Mouse (Mus musculus) frontal cortex, postnatal 36 days (tissue): Measurements from ENCODE around the gene 1700001O22Rik.
A peak's percentile ranks its signal among the peaks of the same experiment; 100 is the strongest.

ENCODE experiments used
- DNase-seq, 2 experiments: peaks; one replicate each; pipeline ENCODE4 v3.0.0; 2022; ENCODE audit warnings: low spot score in 2 of 2

The 1700001O22Rik gene

DNA sequence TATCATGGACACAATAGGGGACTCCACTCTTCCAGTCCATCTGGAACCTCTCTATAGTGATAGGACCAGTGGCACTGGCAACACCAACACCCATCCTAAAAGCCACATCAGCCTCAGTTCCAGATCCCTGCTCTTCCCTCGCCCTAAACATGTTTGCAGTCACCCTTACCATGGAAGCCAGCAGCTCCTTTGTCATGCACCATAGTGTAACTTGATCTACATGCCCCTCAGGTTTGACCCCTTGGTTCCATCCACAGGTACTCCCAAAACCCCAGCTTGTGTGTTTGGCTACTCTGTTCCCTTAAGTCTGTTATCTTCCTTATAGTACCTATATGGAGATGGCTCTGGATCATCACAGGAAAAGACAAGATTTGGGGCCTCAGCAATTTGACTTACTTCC is 12.9 kb upstream of the 1700001O22Rik start:
- DNase-seq = no peak

DNA sequence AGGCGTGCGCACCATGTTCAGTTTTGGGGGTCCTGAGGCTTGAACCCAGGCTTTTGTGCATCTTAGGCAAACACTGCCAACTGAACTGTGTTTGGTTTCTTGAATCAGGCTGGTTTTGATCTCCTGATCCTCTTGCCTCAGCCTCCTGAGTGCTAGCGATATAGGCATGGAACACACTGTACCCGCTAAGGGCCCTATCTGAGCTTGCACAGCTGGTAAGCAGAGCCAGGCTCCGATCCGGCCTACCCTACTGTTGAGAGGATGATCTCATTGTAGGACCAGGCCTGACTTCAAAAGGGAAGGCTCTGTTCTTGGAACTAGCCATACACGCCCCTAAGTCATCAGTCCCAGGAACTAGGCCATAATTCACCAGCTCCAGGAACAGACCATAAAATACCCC is 7.1 kb upstream of the 1700001O22Rik start:
- no peak for DNase-seq

DNA sequence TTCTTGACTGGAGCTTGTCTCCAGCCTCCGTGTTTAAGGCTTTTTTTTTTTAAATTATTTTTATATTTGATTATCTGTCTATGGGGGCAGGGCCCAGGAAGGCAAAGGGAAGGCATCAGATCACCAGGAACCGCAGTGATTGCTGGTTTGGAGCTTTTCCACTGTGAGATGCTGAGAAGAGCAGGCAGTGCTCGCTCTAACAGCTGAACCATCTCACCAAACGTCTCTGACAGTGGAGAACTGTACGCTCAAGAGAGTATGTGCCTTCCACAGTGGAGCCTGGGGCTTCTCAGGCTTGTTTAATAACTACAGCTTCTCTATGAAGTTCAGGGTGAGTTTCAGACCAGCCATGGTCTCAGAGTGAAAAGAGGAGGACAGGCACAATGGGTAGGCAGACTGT is 6.0 kb upstream of the 1700001O22Rik start:
- no peak for DNase-seq

DNA sequence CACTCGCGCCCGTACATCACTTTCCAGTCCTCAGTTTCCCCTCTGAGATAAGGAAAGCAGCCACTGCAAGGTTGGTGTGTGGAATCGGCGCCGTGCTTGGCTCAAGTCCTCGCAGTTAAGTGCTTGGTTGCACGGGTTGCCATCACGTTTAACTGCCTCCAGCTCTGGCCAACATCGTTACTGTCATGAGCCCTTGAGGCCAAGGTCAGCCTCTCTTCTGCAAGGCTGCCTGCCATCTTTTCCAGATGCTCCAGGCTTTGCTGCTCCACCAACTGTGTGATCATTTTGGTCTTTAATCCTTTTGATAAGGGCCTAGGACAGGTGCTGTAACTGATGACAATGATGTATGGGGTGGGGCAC is 4.8 kb upstream of the 1700001O22Rik start:
- DNase-seq = no peak

DNA sequence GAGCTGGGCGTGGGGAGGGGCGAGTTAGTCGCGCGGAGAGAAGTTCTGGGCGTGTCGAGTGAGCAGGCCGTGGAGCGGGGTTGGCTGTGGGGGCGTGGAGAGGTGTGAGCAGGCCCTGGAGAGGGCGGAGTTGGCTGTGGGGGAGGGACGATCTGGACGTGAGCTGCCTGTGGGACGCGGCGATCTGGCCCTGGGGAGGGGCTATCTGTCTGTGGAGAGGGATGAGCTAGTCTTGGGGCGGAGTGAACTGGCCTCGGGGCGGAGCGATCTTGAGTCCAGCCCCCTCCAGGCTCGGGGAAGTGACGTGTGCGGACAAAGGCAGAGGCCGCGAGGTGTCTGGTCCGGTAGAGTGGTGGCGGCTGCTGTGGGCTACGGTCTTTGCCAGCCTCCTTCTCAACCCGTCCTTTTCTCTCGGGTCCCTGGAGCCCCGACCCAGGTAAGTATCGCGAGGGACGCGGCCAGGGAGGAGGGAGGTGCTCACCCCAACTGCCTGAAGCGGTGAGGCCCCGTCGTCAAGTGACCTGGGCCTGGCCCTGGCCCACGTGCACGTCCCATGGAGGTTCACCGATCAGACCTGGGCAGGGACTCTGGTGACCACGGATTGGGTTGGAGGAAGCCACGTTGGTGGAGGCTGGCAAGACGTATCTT is 4.3 kb upstream of the 1700001O22Rik start, which contains the start of gene Ntmt1:
Gene Ntmt1 (plus strand): TSS at position 179 of the 648 bp plus-strand sequence.
- peak; percentile 98 for DNase-seq

DNA sequence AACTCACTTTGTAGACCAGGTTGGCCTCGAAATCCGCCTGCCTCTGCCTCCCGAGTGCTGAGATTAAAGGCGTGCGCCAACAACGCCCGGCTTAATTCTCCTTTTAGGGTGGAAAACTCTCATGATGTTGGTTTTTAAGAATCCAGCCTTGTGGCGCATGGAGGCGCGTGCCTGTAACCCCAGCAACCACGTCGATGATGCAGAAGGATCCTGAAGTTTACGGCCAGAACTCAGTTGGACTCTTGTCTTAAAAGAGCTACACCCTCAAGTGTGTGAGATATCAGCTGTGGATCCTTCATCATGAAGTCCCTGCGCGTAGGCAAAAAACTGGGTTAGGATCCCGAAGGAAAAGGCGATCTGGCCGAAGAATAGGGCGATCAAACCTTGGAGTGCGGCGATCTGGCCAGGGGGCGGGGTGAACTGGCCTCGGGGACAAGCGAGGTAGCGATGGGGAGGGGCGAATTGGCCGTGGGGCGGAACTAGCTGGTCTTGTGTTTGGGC is 3.7 kb upstream of the 1700001O22Rik start:
- DNase-seq = no peak

DNA sequence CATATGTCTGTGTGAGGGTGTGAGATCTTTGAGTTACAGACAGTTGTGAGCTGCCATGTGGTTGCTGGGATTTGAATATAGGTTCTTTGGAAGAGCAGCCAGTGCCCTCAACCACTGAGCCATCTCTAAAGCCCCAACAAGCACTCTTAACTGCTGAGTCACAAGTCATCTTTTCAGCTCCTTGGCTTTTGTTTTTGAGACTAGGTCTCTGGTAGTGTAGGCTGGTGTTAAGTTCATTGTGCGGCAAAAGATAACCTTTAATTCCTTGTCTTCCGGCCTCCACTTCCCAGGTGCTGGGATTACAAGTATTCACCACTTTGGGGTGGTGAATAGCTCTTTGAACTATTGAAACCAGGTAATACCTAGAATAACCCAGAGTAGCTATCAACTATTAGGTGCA is 2.5 kb upstream of the 1700001O22Rik start:
- DNase-seq = no peak

DNA sequence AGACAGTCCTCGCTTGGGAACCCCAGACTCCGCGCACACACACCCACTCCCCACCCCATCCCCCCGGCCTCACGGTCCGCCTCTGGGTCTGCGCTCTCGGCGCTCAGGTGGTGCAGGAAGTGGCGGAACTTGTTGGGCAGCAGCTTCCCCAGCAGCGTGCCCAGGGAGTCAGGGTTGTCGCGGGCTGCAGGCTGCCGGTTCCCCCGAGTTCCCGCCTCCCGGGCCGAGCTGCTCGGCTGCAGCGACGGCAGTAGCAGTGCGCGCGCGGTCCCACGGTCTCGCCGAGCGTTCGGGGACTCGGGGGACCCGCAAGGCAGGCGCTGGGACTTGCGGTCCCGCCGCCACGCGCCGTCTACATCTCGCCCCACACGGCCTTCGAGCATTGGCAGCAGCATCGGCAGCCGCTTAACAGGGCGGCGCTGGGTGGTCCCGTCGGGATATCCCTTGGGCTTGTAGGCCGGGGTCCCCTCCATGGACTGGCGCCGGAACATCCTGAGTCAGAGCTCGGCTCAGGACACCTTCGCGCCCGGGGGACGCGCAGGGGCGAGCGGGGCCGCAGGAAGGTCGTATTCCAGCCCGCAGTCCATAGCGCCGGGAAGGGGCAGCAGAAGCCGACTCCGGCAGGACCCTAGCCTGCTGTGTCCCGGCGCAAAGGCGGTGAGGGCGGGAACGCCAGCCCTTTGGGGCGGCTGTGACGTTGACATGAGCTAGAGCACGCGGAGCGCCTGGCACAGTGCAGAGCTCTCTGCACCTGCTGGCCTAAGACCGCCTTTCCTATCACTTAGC is 2.2 kb downstream of the 1700001O22Rik start:
- peak; percentile 44 to 45 for DNase-seq

DNA sequence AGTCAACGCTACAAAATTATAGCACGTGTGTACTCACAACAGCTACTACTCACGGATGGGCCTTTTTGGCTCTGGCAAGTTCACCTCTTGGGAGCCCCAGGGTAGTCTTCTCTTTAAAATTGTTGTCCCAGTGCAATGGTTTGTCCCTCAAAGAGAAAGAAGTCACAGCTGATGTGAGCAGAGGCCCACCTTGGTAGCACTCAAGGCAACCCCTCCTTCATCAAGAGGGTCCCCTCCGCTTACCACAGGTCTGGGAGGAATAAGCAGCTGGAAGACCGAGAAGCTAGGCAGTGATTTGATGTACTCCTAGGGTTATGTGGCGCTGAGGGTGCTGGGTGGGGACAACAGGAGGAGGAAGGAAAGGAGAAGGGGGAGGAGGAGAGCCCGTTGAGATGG is 2.8 kb downstream of the 1700001O22Rik start:
- no peak for DNase-seq

DNA sequence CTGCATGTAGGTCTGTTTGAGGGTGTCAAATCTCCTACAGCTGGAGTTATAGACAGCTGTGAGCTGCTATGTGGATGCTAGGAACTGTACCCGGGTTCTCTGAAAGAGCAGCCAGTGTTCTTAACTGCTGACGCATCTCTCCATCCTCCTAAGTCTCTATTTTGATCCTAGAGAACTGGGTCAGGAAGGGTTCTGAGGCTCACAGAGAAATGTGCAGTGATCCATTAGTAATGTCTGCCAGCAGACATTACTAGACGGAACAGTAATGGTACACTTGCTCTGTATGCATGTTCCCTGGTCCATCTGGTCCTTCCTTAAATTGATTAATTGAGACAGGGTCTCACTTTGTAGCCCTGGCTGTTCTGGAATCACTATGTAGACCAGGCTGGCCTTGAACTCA is 4.0 kb downstream of the 1700001O22Rik start:
- no peak for DNase-seq

DNA sequence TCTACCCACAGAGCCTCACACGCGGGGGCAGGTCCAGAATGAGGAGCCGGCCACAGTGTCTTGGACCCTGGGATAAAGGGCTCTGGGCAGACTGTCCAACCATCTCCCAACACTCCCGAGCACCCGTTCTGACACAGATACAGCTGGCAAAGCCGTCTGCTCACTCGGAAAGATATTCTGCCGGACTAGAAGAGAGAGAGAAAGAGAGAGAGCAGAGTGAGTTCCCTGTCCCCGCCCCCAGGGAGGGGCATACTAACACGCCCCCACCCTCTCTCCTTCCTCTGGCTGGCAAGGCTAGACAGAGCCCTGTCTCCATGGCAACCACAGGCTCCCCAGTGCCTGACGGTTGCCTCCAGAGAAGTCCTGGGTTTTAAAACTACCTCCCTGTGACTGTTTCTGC is 7.1 kb downstream of the 1700001O22Rik start:
- peak; percentile 86 to 92 for DNase-seq

DNA sequence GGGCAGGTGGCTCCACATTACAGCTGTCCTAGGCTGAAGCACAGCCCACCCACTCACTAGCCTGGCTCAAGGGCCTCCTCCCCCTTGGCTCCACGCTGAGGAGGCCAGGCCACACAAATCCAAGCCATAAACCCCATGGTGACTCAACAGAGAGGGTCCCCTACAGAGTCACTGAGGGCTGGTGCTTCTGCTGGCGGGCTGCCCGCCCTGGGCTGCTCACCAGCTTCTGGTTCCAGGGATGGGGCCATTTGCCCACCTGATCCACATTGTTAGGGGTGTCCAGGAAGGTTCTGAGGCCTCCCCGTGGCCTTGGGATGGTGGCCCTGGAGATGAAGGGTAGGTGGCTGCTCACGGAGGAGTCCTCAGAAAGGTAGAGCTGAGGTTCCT is 7.6 kb downstream of the 1700001O22Rik start:
- DNase-seq = no peak

DNA sequence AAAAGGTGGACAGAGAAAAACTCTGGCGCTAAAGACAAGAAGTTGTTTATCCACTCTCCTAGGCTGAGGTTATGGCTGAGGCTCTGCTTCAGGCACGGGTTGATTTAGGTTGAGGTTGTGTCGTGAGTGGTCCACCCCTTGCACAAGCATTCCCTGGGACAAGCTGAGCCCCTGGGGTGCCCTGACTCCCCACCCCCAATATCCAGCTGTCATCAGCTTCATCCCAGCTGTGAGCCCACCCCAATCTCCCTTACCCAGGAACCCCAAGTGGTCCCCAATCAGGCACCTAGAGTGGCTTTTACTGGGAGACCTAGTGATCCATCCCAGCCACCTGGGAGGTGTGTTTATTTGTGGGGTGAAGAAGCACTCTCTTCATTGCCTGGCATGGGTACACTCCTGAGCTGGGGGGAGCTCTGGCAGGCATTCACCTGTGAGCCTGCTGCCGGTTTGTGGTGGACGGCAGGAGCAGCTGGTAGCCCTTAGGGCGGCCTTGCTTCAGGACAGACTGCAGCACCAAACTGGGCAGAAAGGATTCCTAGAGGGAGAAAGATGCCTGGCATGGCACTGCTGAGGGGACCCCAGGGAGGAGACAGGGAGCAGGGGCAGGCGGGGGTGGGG is 8.1 kb downstream of the 1700001O22Rik start:
- no peak for DNase-seq

DNA sequence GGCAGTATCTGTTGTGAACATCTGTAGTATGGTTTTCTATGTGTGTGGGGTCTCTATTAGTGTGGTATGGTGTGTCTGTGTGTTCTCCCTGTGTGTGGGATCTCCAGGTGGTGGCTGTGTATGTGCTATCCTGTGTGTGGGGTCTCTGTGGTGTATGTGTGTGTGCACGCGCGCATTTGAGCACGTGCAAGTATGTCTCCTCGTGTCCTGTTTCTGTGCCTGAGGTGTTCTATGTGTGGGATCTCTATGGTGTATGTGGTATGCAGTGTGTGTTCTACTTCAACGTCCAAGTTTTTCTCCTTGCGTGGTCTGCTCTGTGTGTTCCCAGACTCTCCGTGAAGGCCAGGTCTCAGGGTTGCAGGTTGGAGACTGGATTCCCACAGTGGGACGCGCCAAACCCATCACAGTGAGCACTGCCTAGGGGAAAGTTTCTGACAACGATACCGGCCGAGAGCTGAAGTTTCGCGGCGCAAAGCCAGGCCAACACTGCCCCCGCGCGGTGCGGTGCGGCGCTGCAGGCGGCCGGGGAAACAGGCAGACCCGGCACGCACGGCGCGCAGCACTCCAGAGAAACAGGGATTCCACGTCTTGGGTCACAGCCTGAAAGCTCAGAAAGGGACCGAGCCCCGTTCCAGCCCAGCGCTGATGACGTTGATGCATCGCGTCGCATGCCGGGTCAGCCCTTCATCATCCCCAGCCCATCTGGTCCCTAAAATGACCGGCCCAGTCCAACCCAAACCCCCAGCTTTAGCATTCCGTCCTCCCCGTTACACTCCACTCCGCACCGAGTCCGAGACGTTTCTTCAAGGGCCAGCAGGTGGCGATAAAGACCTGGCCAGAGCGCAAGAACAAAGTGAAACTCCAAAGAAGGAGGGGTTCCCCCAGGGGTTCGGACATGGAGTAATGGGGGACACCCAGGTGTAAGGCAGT is 9.0 kb downstream of the 1700001O22Rik start:
- peak; percentile 98 for DNase-seq

DNA sequence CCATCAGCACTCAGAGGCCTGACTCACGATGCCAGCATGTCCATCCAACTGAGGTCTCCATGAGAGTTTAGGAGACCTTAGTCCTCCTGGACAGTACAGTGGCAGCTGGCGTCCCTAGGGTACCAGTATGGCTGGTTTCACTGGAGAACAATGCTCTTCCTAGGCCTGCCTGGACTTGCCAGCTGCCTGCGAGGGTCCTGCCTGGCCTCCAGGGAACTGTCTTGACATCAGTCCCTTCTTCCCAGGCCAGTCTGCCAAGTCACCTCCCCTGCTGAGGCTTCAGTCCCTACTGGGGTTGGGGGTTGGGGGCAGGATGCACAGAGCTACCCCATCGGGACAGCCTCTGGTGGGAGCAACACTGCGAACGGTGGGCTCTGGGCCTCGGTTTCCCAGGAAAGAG is 11.4 kb downstream of the 1700001O22Rik start:
- no peak for DNase-seq

DNA sequence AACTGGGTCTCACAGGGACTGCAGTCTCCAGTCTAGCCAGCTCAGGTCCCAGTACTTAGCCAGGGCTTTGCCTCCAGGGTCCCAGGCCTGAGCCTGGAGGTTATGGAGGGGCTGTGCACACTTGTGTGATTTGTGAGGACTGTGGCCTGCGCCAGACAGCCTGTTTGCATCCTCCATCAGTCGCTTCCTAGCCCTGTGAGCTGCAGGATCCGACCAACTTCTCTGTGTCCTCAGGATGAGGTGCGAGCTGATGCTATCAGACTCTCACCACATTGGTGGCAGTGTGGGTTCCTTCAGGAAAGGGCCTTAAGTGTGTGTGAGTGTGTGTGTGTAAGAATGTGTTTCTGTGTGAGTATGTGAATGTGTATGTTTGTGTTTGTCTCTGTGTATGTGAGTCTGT is 16.0 kb downstream of the 1700001O22Rik start:
- DNase-seq = no peak

DNA sequence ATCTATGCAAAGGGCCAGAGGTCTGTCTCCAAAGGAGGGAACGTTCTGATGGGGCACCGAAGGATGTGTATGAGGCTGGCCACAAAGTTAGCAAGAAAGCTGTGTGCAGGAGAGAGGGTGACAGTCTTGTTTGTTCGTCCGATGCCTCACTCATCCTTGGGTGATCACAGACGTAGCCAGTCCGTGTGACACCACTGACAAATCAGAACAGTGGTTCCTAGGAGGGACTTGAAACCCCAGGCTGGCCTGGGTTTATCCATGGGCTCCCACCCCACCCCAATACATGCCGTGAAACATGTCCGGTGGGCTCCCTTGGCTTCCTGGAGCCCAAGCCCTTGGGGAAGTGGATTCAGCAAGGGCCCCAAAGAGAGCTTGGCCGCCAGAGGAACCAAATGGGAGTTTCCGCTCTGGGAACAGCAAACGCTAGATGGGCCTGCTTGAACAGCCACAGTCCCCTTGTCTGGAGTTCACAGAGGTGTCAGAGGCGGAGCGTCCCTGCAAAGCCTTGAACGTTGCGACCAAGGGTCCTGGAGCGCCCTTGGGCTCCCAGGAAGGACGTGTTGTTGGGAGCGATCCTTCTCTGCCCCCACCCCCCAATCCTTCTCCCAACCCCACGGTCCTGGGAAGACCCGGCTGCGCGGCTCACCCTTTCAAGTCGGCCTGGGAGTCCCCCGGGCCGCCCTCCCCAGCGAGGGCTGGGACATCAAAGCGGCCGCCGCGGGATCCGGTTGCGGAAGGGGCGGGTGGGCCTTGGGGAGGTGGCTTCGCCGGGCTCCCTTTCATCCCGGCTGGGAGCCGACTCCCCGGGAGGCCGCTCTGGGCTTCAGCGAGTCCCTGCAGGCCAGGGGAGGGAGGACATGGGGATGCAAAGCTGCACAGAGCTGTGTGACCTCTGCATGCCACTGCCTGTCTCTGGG is 19.1 kb downstream of the 1700001O22Rik start:
- no peak for DNase-seq

DNA sequence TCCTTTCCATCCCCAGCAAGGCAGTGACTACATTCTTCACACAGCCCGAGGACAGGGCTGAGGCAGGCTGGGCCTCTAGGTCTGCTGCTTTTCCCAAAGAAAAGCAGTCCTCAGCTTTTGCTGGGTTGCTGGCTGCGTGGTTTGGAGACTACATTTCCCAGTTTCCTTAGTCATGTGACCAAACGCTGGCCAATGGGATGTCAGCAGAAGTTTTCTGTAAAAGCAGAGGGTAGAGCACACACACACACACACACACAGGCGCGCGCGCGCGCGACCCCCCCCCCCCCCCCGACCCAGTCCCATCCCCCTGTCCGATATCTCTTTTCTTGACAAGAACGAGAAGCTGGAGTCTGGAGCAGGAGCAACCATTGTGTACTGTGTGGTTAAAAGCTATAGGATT is 20.1 kb downstream of the 1700001O22Rik start:
- peak; percentile 62 to 75 for DNase-seq

DNA sequence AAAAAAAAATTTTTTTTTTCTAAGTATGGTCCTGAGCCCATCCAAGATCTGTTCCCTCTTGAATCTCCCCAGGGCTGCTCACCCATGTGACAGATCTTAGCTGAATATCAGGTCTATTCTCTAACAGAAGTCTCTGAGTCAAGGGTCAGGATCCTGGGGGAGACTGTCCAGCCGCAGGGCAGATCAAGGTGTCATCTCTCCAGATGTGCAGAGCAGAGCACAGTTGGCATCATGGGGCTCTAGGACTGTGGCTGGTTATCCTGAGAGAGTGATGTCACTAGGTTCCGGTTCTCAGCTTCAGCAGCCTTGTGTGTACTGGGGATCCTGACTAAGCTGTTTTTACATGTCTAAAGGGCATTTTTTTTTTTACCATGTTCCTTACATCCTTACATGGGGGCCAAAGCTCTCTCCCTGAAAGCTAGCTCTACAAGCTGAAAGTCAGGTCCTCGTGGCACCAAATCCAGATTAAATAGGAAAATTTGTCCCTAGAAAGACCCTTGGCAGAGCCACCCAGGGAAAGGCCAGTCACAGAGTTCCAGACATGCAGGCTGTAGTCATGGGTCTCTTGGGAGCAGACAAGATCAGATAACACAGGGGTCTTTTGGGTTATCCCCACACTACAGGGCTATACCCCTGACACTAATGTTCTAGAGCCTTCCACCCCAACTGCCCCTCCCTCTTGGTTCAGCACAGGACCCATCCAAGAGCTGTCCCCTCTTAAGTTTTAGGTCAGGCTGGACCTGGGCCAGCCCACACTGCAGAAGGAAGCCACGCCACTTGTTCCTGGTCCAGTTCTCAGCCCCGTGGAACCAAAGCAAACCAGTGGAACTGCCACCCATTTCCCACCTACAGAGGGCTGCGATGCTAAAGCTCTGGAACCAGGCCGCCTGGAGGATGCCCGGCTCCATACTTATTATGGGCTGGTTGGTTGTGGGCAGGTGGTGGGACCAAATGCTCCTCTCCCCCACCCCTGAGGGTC is 20.9 kb downstream of the 1700001O22Rik start:
- no peak for DNase-seq
